In genomic region chr3:107873335-107874251, GRCm38 (mm10) we compare ENCODE assay signal across 17 mouse cellular contexts. TPM values are rescaled to one million over a fixed set of nuclear protein-coding genes. Genes with fewer than 3 reads are reported as not detected.
DNase-seq lines count a peak whose midpoint lies in the region; ATAC-seq and TF ChIP-seq lines count a peak whose summit lies in the region.
"Had no signal": no experiment of that assay in that cellular context is flagged by ENCODE, and none has a peak within 500 bp of the region (broad histone marks: within the 10 kb centered on the region; RNA-seq: fewer than 3 reads in every experiment).

No protein-coding gene starts in this region.

- peak; percentile 89 for DNase-seq in kidney, adult 2 months
- DNase-seq in brain, adult 2 months (ENCODE audit: low read depth, low spot score) = peak; percentile 52
- DNase-seq in kidney, postnatal 25 days = peak; percentile 69 to 87
- no peak for DNase-seq in adrenal gland, adult 2 months
- DNase-seq in adrenal gland, postnatal 36 days = no peak
- DNase-seq: cerebellum, postnatal 14 days; gastrocnemius, postnatal 25 days; layer of hippocampus, postnatal 36 days; left cerebral cortex, postnatal 4 days; midbrain, embryonic 14.5 days; thymus, postnatal 14 days had no signal

- no peak overlapping the region for H3K4me2 ChIP-seq in kidney, embryonic 15.5 days
- H3K4me2 ChIP-seq in midbrain, embryonic 16.5 days (ENCODE audit: low read length) = no peak overlapping the region
- H3K4me2 ChIP-seq: heart, embryonic 13.5 days; hindbrain, embryonic 13.5 days; lung, embryonic 15.5 days had no signal

- H3K36me3 ChIP-seq in kidney, adult 2 months (ENCODE audit: control insufficient read depth, insufficient read depth, low read length) = no peaks in the 10 kb centered on the region
- H3K36me3 ChIP-seq in kidney, embryonic 15.5 days = no peaks in the 10 kb centered on the region
- no peaks in the 10 kb centered on the region for H3K36me3 ChIP-seq in E14TG2a.4 (ENCODE audit: insufficient read depth, low read length)
- no peaks in the 10 kb centered on the region for H3K36me3 ChIP-seq in midbrain, embryonic 16.5 days (ENCODE audit: control insufficient read depth, insufficient read depth, low read length)
- H3K36me3 ChIP-seq: heart, embryonic 13.5 days; hindbrain, embryonic 13.5 days; lung, embryonic 15.5 days had no signal

- H3K27me3 ChIP-seq in kidney, adult 2 months (replicated peaks; ENCODE audit: control insufficient read depth, insufficient read depth, low read length) = no peaks in the 10 kb centered on the region
- H3K27me3 ChIP-seq in kidney, embryonic 15.5 days = no peaks in the 10 kb centered on the region
- H3K27me3 ChIP-seq in E14TG2a.4 (ENCODE audit: insufficient read depth, low read length) = peaks cover 45% of the 10 kb centered on the region
- no peaks in the 10 kb centered on the region for H3K27me3 ChIP-seq in midbrain, embryonic 16.5 days (ENCODE audit: control insufficient read depth, insufficient read depth, low read depth, low read length)
- H3K27me3 ChIP-seq: heart, embryonic 13.5 days; hindbrain, embryonic 13.5 days; lung, embryonic 15.5 days had no signal

- WGBS in kidney, adult 2 months = 62% methylated on average over 24 of the region's 24 CpGs
- WGBS in kidney, embryonic 15.5 days = 73% methylated on average over 24 of the region's 24 CpGs
- WGBS in midbrain, embryonic 16.5 days = 77% methylated on average over 24 of the region's 24 CpGs

- no peak for ATAC-seq in kidney, embryonic 15.5 days (replicated peaks; ENCODE audit: low FRiP score)
- ATAC-seq in midbrain, embryonic 16.5 days = no peak

- peaks cover 11% of the 10 kb centered on the region; the same call in 1 of the 2 replicates for H3K4me1 ChIP-seq in kidney, adult 2 months (ENCODE audit: control insufficient read depth, insufficient read depth, low read length)
- H3K4me1 ChIP-seq in kidney, embryonic 15.5 days = peaks cover 4% of the 10 kb centered on the region
- peaks cover 19% of the 10 kb centered on the region for H3K4me1 ChIP-seq in E14TG2a.4 (replicated peaks; ENCODE audit: low read depth, low read length)
- H3K4me1 ChIP-seq in midbrain, embryonic 16.5 days (ENCODE audit: control insufficient read depth, insufficient read depth, low read length) = peaks cover 5% of the 10 kb centered on the region

- TF ChIP-seq CTCF in kidney, adult 2 months (conservative IDR thresholded peaks at IDR 0.05; ENCODE audit: insufficient read depth, insufficient read length, low read depth, low read length) = no peak
- TF ChIP-seq CTCF in E14TG2a.4 (conservative IDR thresholded peaks at IDR 0.05; ENCODE audit: low read length) = no peak

- no peak for TF ChIP-seq POLR2A in kidney, adult 2 months (IDR thresholded peaks at IDR 0.05; ENCODE audit: low read depth, low read length)

- H3K9ac ChIP-seq in kidney, embryonic 15.5 days = no peak overlapping the region
- H3K9ac ChIP-seq in midbrain, embryonic 16.5 days (ENCODE audit: low read depth, low read length) = no peak overlapping the region
- H3K9ac ChIP-seq: heart, embryonic 13.5 days; hindbrain, embryonic 13.5 days; lung, embryonic 15.5 days had no signal

- no peaks in the 10 kb centered on the region for H3K9me3 ChIP-seq in kidney, embryonic 15.5 days (replicated peaks)
- peaks cover 4% of the 10 kb centered on the region for H3K9me3 ChIP-seq in E14TG2a.4 (ENCODE audit: low read length)
- H3K9me3 ChIP-seq in midbrain, embryonic 16.5 days (replicated peaks; ENCODE audit: control insufficient read depth, low read length, poor library complexity, severe bottlenecking) = no peaks in the 10 kb centered on the region
- H3K9me3 ChIP-seq: heart, embryonic 13.5 days; hindbrain, embryonic 13.5 days; lung, embryonic 15.5 days had no signal

- H3K27ac ChIP-seq in kidney, adult 2 months (ENCODE audit: insufficient read depth, low read depth, low read length) = no peak overlapping the region
- H3K27ac ChIP-seq in kidney, embryonic 15.5 days = no peak overlapping the region
- H3K27ac ChIP-seq in midbrain, embryonic 16.5 days (ENCODE audit: low read length) = no peak overlapping the region
- H3K27ac ChIP-seq: heart, embryonic 13.5 days; hindbrain, embryonic 13.5 days; lung, embryonic 15.5 days had no signal

- H3K4me3 ChIP-seq in kidney, adult 2 months (ENCODE audit: insufficient read depth, low read depth, low read length) = no peak overlapping the region
- no peak overlapping the region for H3K4me3 ChIP-seq in kidney, embryonic 15.5 days (replicated peaks)
- peak overlapping the region; percentile 32; the same call in 1 of the 2 replicates for H3K4me3 ChIP-seq in E14TG2a.4 (replicated peaks; ENCODE audit: low read length)
- H3K4me3 ChIP-seq in midbrain, embryonic 16.5 days (ENCODE audit: low read depth, low read length) = no peak overlapping the region
- H3K4me3 ChIP-seq: heart, embryonic 13.5 days; hindbrain, embryonic 13.5 days; lung, embryonic 15.5 days had no signal

RNA-seq across cellular contexts. Expression of gene Eps8l3, which starts 3.4 kb away (rescaled TPM):
- polyA plus RNA-seq in kidney, adult 2 months (2012; rRNA removed) = 0.72 TPM in 2 replicates
- 0.73 TPM in 1 of 2 replicates, not detected in the other for polyA plus RNA-seq in kidney, embryonic 15.5 days (2015; fragmentation: Nextera tagmentation; extraction: Ambion mirVana)
- not detected for total RNA-seq in adrenal gland, adult 2 months (2021)
- polyA plus RNA-seq in adrenal gland, adult 2 months (2012; rRNA removed) = not detected in 2 replicates
- polyA plus RNA-seq in midbrain, embryonic 16.5 days (2015; fragmentation: Nextera tagmentation; extraction: Ambion mirVana) = not detected in 2 replicates
- total RNA-seq in adrenal gland, postnatal 36 days (2021) = not detected
- total RNA-seq: gastrocnemius, postnatal 25 days; layer of hippocampus, postnatal 36 days; left cerebral cortex, postnatal 4 days had no signal
- polyA plus RNA-seq: heart, embryonic 13.5 days; hindbrain, embryonic 13.5 days; lung, embryonic 15.5 days; midbrain, embryonic 14.5 days had no signal

RNA-seq across cellular contexts. Expression of gene Gstm5, which starts 22.0 kb away (rescaled TPM):
- 172 and 198 TPM in 2 replicates for polyA plus RNA-seq in kidney, adult 2 months (2012; rRNA removed)
- 162 and 169 TPM in 2 replicates for polyA plus RNA-seq in kidney, embryonic 15.5 days (2015; fragmentation: Nextera tagmentation; extraction: Ambion mirVana)
- 10 to 100 TPM; 34.7 to 55.3 TPM for total RNA-seq in adrenal gland, adult 2 months (2021)
- 11.9 and 12.7 TPM in 2 replicates for polyA plus RNA-seq in adrenal gland, adult 2 months (2012; rRNA removed)
- 225 and 239 TPM in 2 replicates for polyA plus RNA-seq in midbrain, embryonic 16.5 days (2015; fragmentation: Nextera tagmentation; extraction: Ambion mirVana)
- total RNA-seq in adrenal gland, postnatal 36 days (2021) = 10 to 100 TPM; 28.9 to 43.7 TPM

RNA-seq across cellular contexts. Expression of gene Gstm7, which starts 58.0 kb away (rescaled TPM):
- 24.5 and 28.1 TPM in 2 replicates for polyA plus RNA-seq in kidney, adult 2 months (2012; rRNA removed)
- 16.6 and 21.3 TPM in 2 replicates for polyA plus RNA-seq in kidney, embryonic 15.5 days (2015; fragmentation: Nextera tagmentation; extraction: Ambion mirVana)
- total RNA-seq in adrenal gland, adult 2 months (2021) = 100 to 1,000 TPM; 158 to 186 TPM
- polyA plus RNA-seq in adrenal gland, adult 2 months (2012; rRNA removed) = 44.4 and 51.2 TPM in 2 replicates
- polyA plus RNA-seq in midbrain, embryonic 16.5 days (2015; fragmentation: Nextera tagmentation; extraction: Ambion mirVana) = 44.7 and 62.2 TPM in 2 replicates
- total RNA-seq in adrenal gland, postnatal 36 days (2021) = 100 to 1,000 TPM; 143 to 157 TPM

Comparison
In these comparisons a context has a peak if more than half of its experiments do, and no peak if none do; other contexts are left out.
1. DNase-seq: peak in kidney, adult 2 months (single experiment), brain, adult 2 months (single experiment) and kidney, postnatal 25 days (2 of 2); none in adrenal gland, adult 2 months (single experiment) and adrenal gland, postnatal 36 days (0 of 2).
2. RNA of gene Gstm5, which starts 22.0 kb away (polyA plus RNA-seq): 225 to 239 TPM in midbrain, embryonic 16.5 days, 172 to 198 TPM in kidney, adult 2 months and 162 to 169 TPM in kidney, embryonic 15.5 days; 11.9 to 12.7 TPM in adrenal gland, adult 2 months; every median in the first group is over 10 times any median in the second.